27 mouse cellular contexts compared by ENCODE assay signal in genomic region chr9:98420666-98421065, GRCm38 (mm10). TPM values are rescaled to one million over a fixed set of nuclear protein-coding genes. Genes with fewer than 3 reads are reported as not detected.
"Had no signal": no experiment of that assay in that cellular context is flagged by ENCODE, and none has a peak within 500 bp of the region (broad histone marks: within the 10 kb centered on the region; RNA-seq: fewer than 3 reads in every experiment).

No protein-coding gene starts in this region.

- H3K27ac ChIP-seq: heart, adult 2 months; heart, embryonic 10.5 days; hindbrain, embryonic 10.5 days; hindbrain, embryonic 12.5 days; hindbrain, embryonic 14.5 days; intestine, embryonic 15.5 days; layer of hippocampus, adult 2 months; left cerebral cortex, adult 2 months; limb, embryonic 13.5 days; limb, embryonic 15.5 days had no signal

- ATAC-seq: hindbrain, embryonic 16.5 days; inflammation-experienced regulatory T-cells, adult 6 months; intestine, embryonic 15.5 days; intestine, postnatal 0 days had no signal

- H3K4me2 ChIP-seq: heart, embryonic 12.5 days; hindbrain, embryonic 12.5 days; hindbrain, embryonic 14.5 days; intestine, embryonic 15.5 days; limb, embryonic 13.5 days; limb, embryonic 15.5 days; liver, embryonic 11.5 days; liver, embryonic 13.5 days; liver, embryonic 15.5 days had no signal

- H3K9ac ChIP-seq: heart, embryonic 12.5 days; hindbrain, embryonic 12.5 days; hindbrain, embryonic 14.5 days; intestine, embryonic 15.5 days; limb, embryonic 13.5 days; limb, embryonic 15.5 days; liver, embryonic 13.5 days; liver, embryonic 15.5 days had no signal

- H3K27me3 ChIP-seq: intestine, embryonic 15.5 days; limb, embryonic 13.5 days had no signal

- H3K4me3 ChIP-seq: heart, adult 2 months; heart, embryonic 10.5 days; heart, embryonic 12.5 days; hindbrain, embryonic 10.5 days; hindbrain, embryonic 12.5 days; intestine, embryonic 15.5 days; layer of hippocampus, adult 2 months; left cerebral cortex, adult 2 months; limb, embryonic 13.5 days; limb, embryonic 15.5 days; liver, embryonic 13.5 days; liver, embryonic 15.5 days had no signal

- H3K36me3 ChIP-seq: heart, embryonic 10.5 days; heart, embryonic 12.5 days; hindbrain, embryonic 10.5 days; hindbrain, embryonic 12.5 days; intestine, embryonic 15.5 days; limb, embryonic 13.5 days; limb, embryonic 15.5 days; liver, embryonic 13.5 days; liver, embryonic 15.5 days had no signal

- H3K9me3 ChIP-seq: heart, embryonic 10.5 days; heart, embryonic 12.5 days; hindbrain, embryonic 10.5 days; intestine, embryonic 15.5 days; limb, embryonic 13.5 days; limb, embryonic 15.5 days; liver, embryonic 13.5 days; liver, embryonic 15.5 days had no signal

- DNase-seq: gastrocnemius, postnatal 14 days; gastrocnemius, postnatal 36 days; heart, adult 11 months; heart, adult 2 months; heart, postnatal 10 days; heart, postnatal 4 days; kidney, adult 18-20 months; kidney, adult 8-10 months; kidney, postnatal 10 days; kidney, postnatal 4 days; liver, embryonic 13.5 days; lung, adult 18-20 months had no signal

RNA-seq across cellular contexts. Expression of gene Rbp1, which starts 2.1 kb away (rescaled TPM):
- polyA plus RNA-seq: inflammation-experienced regulatory T-cells, adult 6 months had no signal
